Mouse (Mus musculus): Measurements from ENCODE around the gene Gm3636. TPM values are rescaled to one million over a fixed set of nuclear protein-coding genes. Genes with fewer than 3 reads are reported as not detected.
"Not testable (repeated sequence)": the region's sequence is repeated elsewhere in the genome, so short reads cannot be mapped to it uniquely, and the experiment has no call there.

Gm3636 gene
- polyA plus RNA-seq (2015; fragmentation: Nextera tagmentation; extraction: Ambion mirVana), result 11.5 and 16.2 TPM in 2 replicates

GRCm38 (mm10) chr14:6742232-6742631, at the start of gene Gm3636:
TSS of gene Gm3636 (minus strand) at chr14:6742332.
- H3K36me3 ChIP-seq (ENCODE audit: control insufficient read depth, insufficient read depth); H3K27ac ChIP-seq (ENCODE audit: low read length); H3K4me1 ChIP-seq (replicated peaks; ENCODE audit: control insufficient read depth, insufficient read depth, low read length); H3K4me2 ChIP-seq (ENCODE audit: low read length); H3K27me3 ChIP-seq (replicated peaks; ENCODE audit: control insufficient read depth, insufficient read depth, low read length); H3K9ac ChIP-seq (replicated peaks; ENCODE audit: low read depth, low read length); H3K4me3 ChIP-seq (replicated peaks; ENCODE audit: low read length); H3K9me3 ChIP-seq (ENCODE audit: control insufficient read depth, low read length); ATAC-seq: not testable (repeated sequence)
- WGBS, result no CpG with 5 or more reads among the region's 2 CpGs

- not testable (repeated sequence) for H3K27me3 ChIP-seq (replicated peaks; ENCODE audit: control insufficient read depth, insufficient read depth, low read length); H3K36me3 ChIP-seq (ENCODE audit: control insufficient read depth, insufficient read depth); H3K4me2 ChIP-seq (ENCODE audit: low read length); H3K27ac ChIP-seq (ENCODE audit: low read length); H3K9ac ChIP-seq (replicated peaks; ENCODE audit: low read depth, low read length); H3K4me3 ChIP-seq (replicated peaks; ENCODE audit: low read length); H3K9me3 ChIP-seq (ENCODE audit: control insufficient read depth, low read length); ATAC-seq; H3K4me1 ChIP-seq (replicated peaks; ENCODE audit: control insufficient read depth, insufficient read depth, low read length)
- WGBS, result no CpG with 5 or more reads among the region's 1 CpGs
Measured at GRCm38 (mm10) chr14:6774311-6774710, 32.2 kb upstream of the Gm3636 start, which contains the start of gene Gm8362. TSS of gene Gm8362 (minus strand) at chr14:6774411.

GRCm38 (mm10) chr14:6757231-6757536, 15.1 kb upstream of the Gm3636 start:
- not testable (repeated sequence) for H3K9ac ChIP-seq (replicated peaks; ENCODE audit: low read depth, low read length); H3K27ac ChIP-seq (ENCODE audit: low read length); H3K4me1 ChIP-seq (replicated peaks; ENCODE audit: control insufficient read depth, insufficient read depth, low read length); H3K27me3 ChIP-seq (replicated peaks; ENCODE audit: control insufficient read depth, insufficient read depth, low read length); ATAC-seq; H3K36me3 ChIP-seq (ENCODE audit: control insufficient read depth, insufficient read depth); H3K9me3 ChIP-seq (ENCODE audit: control insufficient read depth, low read length); H3K4me2 ChIP-seq (ENCODE audit: low read length)
- H3K4me3 ChIP-seq (replicated peaks; ENCODE audit: low read length), result peak overlapping the region; percentile 39
- WGBS, result 3% methylated on average over 4 of the region's 13 CpGs

DNA sequence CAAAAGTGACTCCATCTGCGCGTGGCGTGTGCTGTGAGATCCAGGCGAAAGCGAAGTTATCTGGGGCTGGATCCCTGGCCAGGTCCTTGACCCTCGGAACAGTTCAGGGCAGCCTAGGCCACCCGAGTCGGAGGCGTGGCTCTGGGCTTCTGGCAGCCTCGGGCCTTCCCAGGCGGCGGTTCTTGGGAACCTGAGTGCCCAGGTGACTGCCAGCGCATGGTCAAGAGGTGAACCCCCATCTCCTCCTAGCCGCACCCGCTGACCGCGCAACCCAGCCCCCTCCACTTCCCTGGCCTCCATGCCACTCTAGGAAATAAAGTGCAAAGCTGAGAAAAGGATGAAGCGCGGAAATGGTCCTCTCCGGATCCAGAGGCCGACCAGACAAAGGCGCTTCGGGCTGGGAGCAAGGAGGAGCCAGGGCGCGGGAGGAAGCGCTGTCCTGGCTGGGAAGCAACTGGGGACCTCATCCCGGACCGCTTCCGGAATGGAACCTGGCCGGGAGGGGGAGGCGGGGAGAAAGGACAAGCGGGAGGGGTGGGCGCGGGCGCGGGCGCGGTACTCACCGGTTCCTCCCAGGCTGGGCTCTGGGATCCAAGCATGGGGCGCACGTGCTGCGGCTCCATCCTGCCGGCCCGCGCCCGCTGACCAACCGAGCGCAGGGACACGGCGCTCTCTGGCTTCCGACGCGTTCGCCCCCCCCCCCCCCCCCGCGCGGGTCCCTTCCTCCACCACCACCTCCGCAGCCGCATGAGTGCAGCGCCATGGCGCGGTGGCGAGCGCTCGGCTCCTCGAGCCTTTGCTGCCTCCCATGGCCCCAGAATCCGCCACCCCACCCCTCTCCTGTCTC, 14.5 kb upstream of the Gm3636 start:
- Histone ChIP-seq H3K9ac (replicated peaks; ENCODE audit: low read depth, low read length) (peak overlapping the region; percentile 51; the same call in 1 of the 2 replicates), H3K4me3 (replicated peaks; ENCODE audit: low read length) (peak overlapping the region; percentile 39), H3K4me2 (ENCODE audit: low read length) (peak overlapping the region; percentile 29)
- H3K27ac ChIP-seq (ENCODE audit: low read length); H3K4me1 ChIP-seq (replicated peaks; ENCODE audit: control insufficient read depth, insufficient read depth, low read length); H3K27me3 ChIP-seq (replicated peaks; ENCODE audit: control insufficient read depth, insufficient read depth, low read length); H3K9me3 ChIP-seq (ENCODE audit: control insufficient read depth, low read length); H3K36me3 ChIP-seq (ENCODE audit: control insufficient read depth, insufficient read depth); ATAC-seq: not testable (repeated sequence)
- WGBS, result under 1% methylated on average over 34 of the region's 67 CpGs

- ATAC-seq; H3K36me3 ChIP-seq (ENCODE audit: control insufficient read depth, insufficient read depth); H3K9me3 ChIP-seq (ENCODE audit: control insufficient read depth, low read length); H3K9ac ChIP-seq (replicated peaks; ENCODE audit: low read depth, low read length); H3K4me2 ChIP-seq (ENCODE audit: low read length); H3K27ac ChIP-seq (ENCODE audit: low read length); H3K4me1 ChIP-seq (replicated peaks; ENCODE audit: control insufficient read depth, insufficient read depth, low read length); H3K27me3 ChIP-seq (replicated peaks; ENCODE audit: control insufficient read depth, insufficient read depth, low read length); H3K4me3 ChIP-seq (replicated peaks; ENCODE audit: low read length): not testable (repeated sequence)
- WGBS, result no CpG with 5 or more reads among the region's 2 CpGs
Measured at GRCm38 (mm10) chr14:6720151-6720550, 22.0 kb downstream of the Gm3636 start, which contains the start of gene Gm8050. TSS of gene Gm8050 (minus strand) at chr14:6720251.

Other genes with a start within 250 kb of the Gm3636 start
- gene Gm8356, start 205.0 kb downstream of the Gm3636 start, polyA plus RNA-seq (2015; fragmentation: Nextera tagmentation; extraction: Ambion mirVana), result not detected in 2 replicates
- gene Gm3629, start 151.7 kb downstream of the Gm3636 start, polyA plus RNA-seq (2015; fragmentation: Nextera tagmentation; extraction: Ambion mirVana), result 1.0 TPM in 1 of 2 replicates, not detected in the other
- 0.37 TPM in 1 of 2 replicates, not detected in the other for gene Gm3460, start 119.9 kb downstream of the Gm3636 start, polyA plus RNA-seq (2015; fragmentation: Nextera tagmentation; extraction: Ambion mirVana)
- not detected in 2 replicates for gene Gm10251, start 58.2 kb downstream of the Gm3636 start, polyA plus RNA-seq (2015; fragmentation: Nextera tagmentation; extraction: Ambion mirVana)
- not detected in 2 replicates for gene Gm8050, start 22.1 kb downstream of the Gm3636 start, polyA plus RNA-seq (2015; fragmentation: Nextera tagmentation; extraction: Ambion mirVana)
- gene Gm8362, start 32.1 kb upstream of the Gm3636 start, polyA plus RNA-seq (2015; fragmentation: Nextera tagmentation; extraction: Ambion mirVana), result not detected in 2 replicates
- gene Gm3642, start 98.0 kb upstream of the Gm3636 start, polyA plus RNA-seq (2015; fragmentation: Nextera tagmentation; extraction: Ambion mirVana), result not detected in 2 replicates
- 7.2 and 9.8 TPM in 2 replicates for gene Gm3667, start 147.6 kb upstream of the Gm3636 start, polyA plus RNA-seq (2015; fragmentation: Nextera tagmentation; extraction: Ambion mirVana)
- not detected in 2 replicates for gene Gm6356, start 231.5 kb upstream of the Gm3636 start, polyA plus RNA-seq (2015; fragmentation: Nextera tagmentation; extraction: Ambion mirVana)

Measured in forebrain, embryonic 16.5 days (tissue).